Mouse (Mus musculus) E14TG2a.4 (cell line): ENCODE measurements around the gene Comt.

ENCODE experiments used
- H3K27me3 ChIP-seq: 2 replicates; pipeline ENCODE4 v1.6.1; 2014; ENCODE audit warnings: low read length, control low read depth; ENCODE audit not compliant: insufficient read depth
- H3K36me3 ChIP-seq: 2 replicates; pipeline ENCODE4 v1.6.1; 2014; ENCODE audit warnings: low read length, control low read depth; ENCODE audit not compliant: insufficient read depth
- H3K4me1 ChIP-seq: replicated peaks from 2 replicates; pipeline ENCODE4 v1.6.1; 2014; ENCODE audit warnings: low read depth, low read length, control low read depth
- H3K4me3 ChIP-seq: replicated peaks from 2 replicates; pipeline ENCODE4 v1.5.1; 2014; ENCODE audit warnings: mild to moderate bottlenecking, low read length
- H3K9me3 ChIP-seq: 2 replicates; pipeline ENCODE4 v1.6.1; 2014; ENCODE audit warnings: low read length, control low read depth
- CTCF ChIP-seq: conservative IDR thresholded peaks from 2 replicates; pipeline ENCODE4 v1.5.1; 2014; ENCODE audit warnings: low read length
- NANOG ChIP-seq: IDR thresholded peaks from 2 replicates; pipeline ENCODE4 v1.6.1; 2014; ENCODE audit warnings: borderline replicate concordance, low read length, mixed read lengths
- POU5F1 ChIP-seq: IDR thresholded peaks from 2 replicates; pipeline ENCODE4 v1.6.1; 2014; ENCODE audit warnings: low read length, borderline replicate concordance

Gene Comt

GRCm38 (mm10) chr16:18385411-18385810 lies 41.2 kb downstream of the Comt start:
- Histone ChIP-seq H3K4me3 (no peak overlapping the region), H3K9me3 (no peaks in the 10 kb centered on the region), H3K4me1 (peaks cover 99% of the 10 kb centered on the region), H3K27me3 (no peaks in the 10 kb centered on the region; the same call in 1 of the 2 replicates), H3K36me3 (no peaks in the 10 kb centered on the region)
- TF ChIP-seq POU5F1 = no peak
- TF ChIP-seq CTCF = no peak
- no peak for TF ChIP-seq NANOG

- 0 out of 2 replicates have a peak overlapping the region, but pooled peaks have one; percentile 17 for H3K4me3 ChIP-seq
- no peak for TF ChIP-seq NANOG
- TF ChIP-seq POU5F1 = no peak
- no peaks in the 10 kb centered on the region for H3K27me3 ChIP-seq
- H3K9me3 ChIP-seq = no peaks in the 10 kb centered on the region
- H3K36me3 ChIP-seq = no peaks in the 10 kb centered on the region
- H3K4me1 ChIP-seq = peaks cover 96% of the 10 kb centered on the region
Observed at GRCm38 (mm10) chr16:18384659-18385058, 42.0 kb downstream of the Comt start.

GRCm38 (mm10) chr16:18384211-18384610 lies 42.4 kb downstream of the Comt start:
- Histone ChIP-seq H3K27me3 (no peaks in the 10 kb centered on the region), H3K36me3 (no peaks in the 10 kb centered on the region), H3K4me3 (peak overlapping the region; percentile 17; the same call in 1 of the 2 replicates), H3K4me1 (peaks cover 91% of the 10 kb centered on the region), H3K9me3 (no peaks in the 10 kb centered on the region)
- TF ChIP-seq POU5F1 = no peak
- TF ChIP-seq NANOG = no peak
- TF ChIP-seq CTCF = no peak

GRCm38 (mm10) chr16:18383756-18384155 lies 42.9 kb downstream of the Comt start:
- Histone ChIP-seq H3K9me3 (no peaks in the 10 kb centered on the region), H3K27me3 (no peaks in the 10 kb centered on the region), H3K4me1 (peaks cover 87% of the 10 kb centered on the region), H3K4me3 (peak overlapping the region; percentile 17; the same call in 1 of the 2 replicates), H3K36me3 (no peaks in the 10 kb centered on the region)
- TF ChIP-seq NANOG (no peak), POU5F1 (no peak), CTCF (no peak)

GRCm38 (mm10) chr16:18383045-18383726 lies 43.5 kb downstream of the Comt start:
- H3K4me1 ChIP-seq = peaks cover 81% of the 10 kb centered on the region
- no peak overlapping the region for H3K4me3 ChIP-seq
- H3K9me3 ChIP-seq = no peaks in the 10 kb centered on the region
- H3K27me3 ChIP-seq = no peaks in the 10 kb centered on the region
- no peaks in the 10 kb centered on the region for H3K36me3 ChIP-seq
- TF ChIP-seq POU5F1 (no peak), CTCF (no peak), NANOG (no peak)

- TF ChIP-seq POU5F1 = no peak
- TF ChIP-seq NANOG = no peak
- TF ChIP-seq CTCF = no peak
- Histone ChIP-seq H3K4me3 (no peak overlapping the region), H3K27me3 (no peaks in the 10 kb centered on the region), H3K9me3 (no peaks in the 10 kb centered on the region), H3K36me3 (no peaks in the 10 kb centered on the region), H3K4me1 (peaks cover 77% of the 10 kb centered on the region)
Observed at GRCm38 (mm10) chr16:18381621-18382258, 44.9 kb downstream of the Comt start.

- no peaks in the 10 kb centered on the region for H3K9me3 ChIP-seq
- no peaks in the 10 kb centered on the region for H3K36me3 ChIP-seq
- H3K27me3 ChIP-seq = no peaks in the 10 kb centered on the region
- no peak overlapping the region for H3K4me3 ChIP-seq
- TF ChIP-seq NANOG = no peak
- TF ChIP-seq POU5F1 = no peak
- no peak for TF ChIP-seq CTCF
- peaks cover 74% of the 10 kb centered on the region for H3K4me1 ChIP-seq
Observed at GRCm38 (mm10) chr16:18380495-18381063, 46.1 kb downstream of the Comt start.

GRCm38 (mm10) chr16:18379338-18380001 lies 47.2 kb downstream of the Comt start:
- TF ChIP-seq POU5F1 = no peak
- TF ChIP-seq NANOG = no peak
- no peak for TF ChIP-seq CTCF
- no peaks in the 10 kb centered on the region for H3K9me3 ChIP-seq
- no peaks in the 10 kb centered on the region for H3K27me3 ChIP-seq
- H3K4me3 ChIP-seq = no peak overlapping the region
- H3K36me3 ChIP-seq = no peaks in the 10 kb centered on the region
- H3K4me1 ChIP-seq = peaks cover 65% of the 10 kb centered on the region
